Mouse (Mus musculus) adrenal gland, postnatal 4 days (tissue): ENCODE results near the gene Tlr4. TPM values are rescaled to one million over a fixed set of nuclear protein-coding genes. Genes with fewer than 3 reads are reported as not detected.
A peak's percentile ranks its signal among the peaks of the same experiment; 100 is the strongest.

ENCODE experiments used
- DNase-seq, 2 experiments: peaks; one replicate each; pipeline ENCODE4 v3.0.0; 2021 to 2022; ENCODE audit warnings: low spot score in 2 of 2, mixed read lengths in 2 of 2
- total RNA-seq, 2 experiments: library from RNA; stranded (reverse); gene quantifications; 2 replicates each; pipeline ENCODE4 v1.2.3; 2021

The Tlr4 gene
- total RNA-seq, 2 experiments from 2014 or later = 5.1 to 6.3 TPM

- no peak for DNase-seq
Measured at GRCm38 (mm10) chr4:66894981-66895380, 67.6 kb downstream of the Tlr4 start.

- no peak for DNase-seq
Measured at GRCm38 (mm10) chr4:66900126-66900525, 72.7 kb downstream of the Tlr4 start.

GRCm38 (mm10) chr4:66901498-66901897 lies 74.1 kb downstream of the Tlr4 start:
- no peak for DNase-seq

GRCm38 (mm10) chr4:66908376-66908775 lies 81.0 kb downstream of the Tlr4 start:
- DNase-seq = no peak

- no peak for DNase-seq
Measured at GRCm38 (mm10) chr4:66919630-66920372, 92.4 kb downstream of the Tlr4 start.

GRCm38 (mm10) chr4:66923616-66924276 lies 96.4 kb downstream of the Tlr4 start:
- peak; percentile 6 to 14 for DNase-seq

GRCm38 (mm10) chr4:66926066-66926465 lies 98.7 kb downstream of the Tlr4 start:
- no peak for DNase-seq

GRCm38 (mm10) chr4:66927537-66928088 lies 100.2 kb downstream of the Tlr4 start:
- DNase-seq = no peak

GRCm38 (mm10) chr4:66938489-66939061 lies 111.2 kb downstream of the Tlr4 start:
- DNase-seq = no peak

- no peak for DNase-seq
Measured at GRCm38 (mm10) chr4:66941894-66942293, 114.5 kb downstream of the Tlr4 start.

- DNase-seq = no peak
Measured at GRCm38 (mm10) chr4:66943699-66944098, 116.3 kb downstream of the Tlr4 start.

- DNase-seq = no peak
Measured at GRCm38 (mm10) chr4:66947657-66948056, 120.3 kb downstream of the Tlr4 start.

- DNase-seq = no peak
Measured at GRCm38 (mm10) chr4:66974918-66975317, 147.5 kb downstream of the Tlr4 start.
